Mouse (Mus musculus): ENCODE measurements at regions not wholly inside any gene's neighbourhood (a gene's known extent, or its start where the extent isn't known, plus 50 kb on each side); places are given as distances from the start of the nearest gene placed in this dataset.

DNA sequence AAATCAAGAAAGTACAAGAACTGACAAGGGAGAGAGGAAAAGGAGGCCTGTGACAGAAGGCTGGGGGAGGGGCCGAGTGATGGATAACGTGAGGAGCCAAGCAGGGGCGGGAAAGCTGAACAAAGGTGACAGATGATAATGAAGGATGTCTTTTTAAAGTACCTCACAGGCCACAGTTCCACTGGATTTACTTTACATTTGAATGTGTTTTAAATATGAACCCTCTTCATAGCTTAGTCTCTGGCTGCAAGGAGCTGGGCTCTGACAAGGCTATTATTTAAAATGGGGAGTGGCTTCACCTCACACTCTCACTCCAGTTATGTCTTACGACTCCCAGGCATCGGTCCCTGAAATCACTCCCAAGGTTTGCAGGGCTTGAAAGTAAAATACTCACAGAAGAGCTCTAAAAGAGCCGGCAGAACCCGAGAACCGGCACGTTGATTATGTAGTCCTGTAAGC, 190.6 kb upstream of the Dnajc24 start:
- Histone ChIP-seq H3K4me3 (peak overlapping the region; percentile 29), H3K9ac (no peak overlapping the region), H3K4me1 (peaks cover 2% of the 10 kb centered on the region; the same call in 1 of the 2 replicates), H3K36me3 (no peaks in the 10 kb centered on the region), H3K27me3 (no peaks in the 10 kb centered on the region), H3K4me2 (peak overlapping the region; percentile 56), H3K27ac (no peak overlapping the region), H3K9me3 (no peaks in the 10 kb centered on the region)
- no peak for ATAC-seq (ENCODE audit: insufficient number of reproducible peaks, low FRiP score, low TSS enrichment, low read depth)
- 3% methylated on average over 9 of the region's 9 CpGs for WGBS

DNA sequence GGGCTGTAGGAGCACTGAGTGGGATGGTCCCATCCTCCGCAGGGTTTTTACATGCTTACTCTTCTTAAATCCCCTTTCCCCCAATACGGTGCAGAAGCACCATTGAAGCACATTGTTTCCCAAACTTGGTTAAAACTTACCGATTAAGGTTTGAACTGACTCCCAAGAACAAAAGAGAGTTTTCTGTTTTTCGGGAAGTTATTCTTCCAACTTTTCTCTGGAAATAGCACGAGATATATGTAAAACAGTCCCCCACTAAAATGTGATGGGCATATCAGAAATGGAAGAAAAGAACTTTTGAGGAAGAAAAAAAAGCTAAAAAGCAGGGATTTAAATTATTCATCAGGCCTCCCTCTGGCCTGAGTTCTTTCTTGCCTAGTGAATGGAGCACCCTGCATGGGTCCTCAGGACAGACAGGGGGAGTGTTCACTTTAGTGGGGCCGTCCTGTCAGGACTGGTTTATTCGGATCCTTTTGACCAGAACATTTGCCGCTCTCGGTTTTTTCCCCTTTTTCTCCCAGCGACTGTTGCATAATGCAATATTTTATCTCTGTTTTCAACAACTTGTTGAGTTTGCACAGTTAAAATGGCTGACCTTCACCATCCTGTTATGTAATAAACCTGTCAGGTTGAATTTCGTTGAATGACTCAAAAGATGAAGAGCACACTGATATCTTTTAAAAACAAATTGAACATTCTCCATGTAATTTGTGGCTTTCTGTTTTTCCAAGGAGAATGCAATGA, 187.4 kb upstream of the Dnajc24 start:
- no peaks in the 10 kb centered on the region for H3K36me3 ChIP-seq
- no peaks in the 10 kb centered on the region for H3K27me3 ChIP-seq
- no peak overlapping the region for H3K4me2 ChIP-seq
- no peak for ATAC-seq (ENCODE audit: insufficient number of reproducible peaks, low FRiP score, low TSS enrichment, low read depth)
- peaks cover 2% of the 10 kb centered on the region; the same call in 1 of the 2 replicates for H3K4me1 ChIP-seq
- no peak overlapping the region for H3K9ac ChIP-seq
- H3K27ac ChIP-seq: no peak overlapping the region
- H3K9me3 ChIP-seq: no peaks in the 10 kb centered on the region
- WGBS: 53% methylated on average over 11 of the region's 11 CpGs
- no peak overlapping the region for H3K4me3 ChIP-seq

DNA sequence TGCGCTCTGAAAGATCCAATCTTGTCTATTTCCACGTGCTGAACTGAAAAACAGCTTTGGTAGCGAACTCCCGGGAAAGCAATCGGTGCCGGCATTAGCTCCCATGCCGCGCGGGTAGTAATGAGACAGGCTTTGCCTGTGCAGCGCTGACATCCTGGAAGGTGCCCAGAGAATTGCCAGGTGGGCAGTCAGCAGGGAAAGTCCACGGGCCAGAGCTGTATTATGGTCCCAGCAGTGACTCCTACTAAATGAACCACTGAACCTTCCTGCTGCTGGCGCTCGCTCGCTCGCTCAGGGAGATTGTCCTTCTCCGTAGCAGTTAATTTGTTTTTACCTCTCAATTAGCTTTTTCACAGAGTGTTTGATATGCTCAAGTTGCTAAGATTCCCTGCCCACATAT, 180.3 kb upstream of the Dnajc24 start:
- Histone ChIP-seq H3K27me3 (no peaks in the 10 kb centered on the region), H3K27ac (no peak overlapping the region), H3K4me3 (no peak overlapping the region), H3K4me1 (no peaks in the 10 kb centered on the region), H3K9ac (no peak overlapping the region), H3K4me2 (no peak overlapping the region), H3K36me3 (no peaks in the 10 kb centered on the region), H3K9me3 (no peaks in the 10 kb centered on the region)
- 63% methylated on average over 16 of the region's 16 CpGs for WGBS
- no peak for ATAC-seq (ENCODE audit: insufficient number of reproducible peaks, low FRiP score, low TSS enrichment, low read depth)

DNA sequence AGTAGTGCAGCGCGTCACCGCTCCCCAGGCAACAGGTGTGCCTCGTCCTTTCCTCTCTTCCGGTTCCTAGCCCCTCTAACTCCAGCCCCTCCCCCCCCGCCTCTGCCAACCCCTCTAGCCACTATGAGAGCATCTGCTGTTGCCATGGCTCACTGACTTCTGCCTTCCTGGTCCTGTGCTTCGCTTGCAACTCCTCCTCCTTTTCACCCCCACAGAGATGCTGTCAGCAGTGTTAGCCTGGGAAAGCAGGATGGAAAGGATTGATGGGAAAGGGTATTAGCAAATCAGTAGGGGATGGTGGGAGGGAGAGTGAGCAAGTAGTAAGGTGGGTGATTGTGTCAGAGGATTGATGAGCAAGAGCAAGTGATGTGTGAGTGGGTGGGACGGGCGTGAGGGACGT, 178.7 kb upstream of the Dnajc24 start:
- Histone ChIP-seq H3K4me1 (no peaks in the 10 kb centered on the region), H3K4me3 (no peak overlapping the region), H3K27ac (no peak overlapping the region), H3K27me3 (no peaks in the 10 kb centered on the region), H3K9me3 (no peaks in the 10 kb centered on the region), H3K36me3 (no peaks in the 10 kb centered on the region), H3K9ac (no peak overlapping the region), H3K4me2 (no peak overlapping the region)
- 5% methylated on average over 9 of the region's 10 CpGs for WGBS
- no peak for ATAC-seq (ENCODE audit: insufficient number of reproducible peaks, low FRiP score, low TSS enrichment, low read depth)

DNA sequence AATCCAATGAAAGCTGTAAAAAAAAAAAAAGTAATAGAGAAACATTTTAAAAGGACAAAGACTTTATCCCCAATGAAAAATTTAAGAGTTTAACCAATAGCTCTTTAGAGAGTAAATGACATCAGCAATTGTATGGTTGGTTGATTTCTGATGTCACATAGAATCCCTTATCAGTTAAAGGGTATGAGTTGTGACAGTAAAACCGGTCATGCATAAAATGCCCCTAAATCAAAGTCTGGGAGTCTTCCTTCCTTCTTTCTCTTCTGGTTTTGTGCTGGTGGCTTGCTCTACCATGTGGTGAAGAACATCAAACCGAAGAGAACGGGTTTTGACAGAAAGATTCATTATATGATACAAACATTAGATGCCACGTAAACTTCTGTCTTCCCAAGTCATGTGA, 159.3 kb upstream of the Dnajc24 start:
- Histone ChIP-seq H3K9ac (no peak overlapping the region), H3K27me3 (no peaks in the 10 kb centered on the region), H3K9me3 (no peaks in the 10 kb centered on the region), H3K27ac (no peak overlapping the region), H3K4me3 (no peak overlapping the region), H3K36me3 (no peaks in the 10 kb centered on the region), H3K4me2 (no peak overlapping the region), H3K4me1 (no peaks in the 10 kb centered on the region)
- no peak for ATAC-seq (ENCODE audit: insufficient number of reproducible peaks, low FRiP score, low TSS enrichment, low read depth)
- WGBS: 78% methylated on average over 4 of the region's 4 CpGs

DNA sequence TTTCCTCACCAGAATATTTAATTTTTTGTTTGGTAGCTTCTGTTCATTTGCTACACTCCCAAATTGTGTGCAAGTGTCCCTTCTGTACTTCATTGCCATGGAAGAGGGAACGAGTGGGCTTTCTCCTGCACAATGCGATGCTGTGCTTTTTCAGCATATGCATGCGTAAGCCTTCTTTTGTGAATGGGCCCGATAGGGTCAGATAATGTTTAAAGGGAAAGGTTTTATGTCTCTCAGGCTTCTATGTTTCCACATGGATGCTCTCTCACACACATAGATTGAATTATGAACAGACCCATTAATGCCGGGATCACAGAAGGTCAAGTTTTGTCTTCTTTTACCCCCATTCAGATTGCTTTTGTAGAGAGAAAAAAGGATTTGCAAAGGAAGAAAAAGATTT, 158.5 kb upstream of the Dnajc24 start:
- 84% methylated on average over 5 of the region's 5 CpGs for WGBS
- H3K27ac ChIP-seq: no peak overlapping the region
- H3K9me3 ChIP-seq: no peaks in the 10 kb centered on the region

DNA sequence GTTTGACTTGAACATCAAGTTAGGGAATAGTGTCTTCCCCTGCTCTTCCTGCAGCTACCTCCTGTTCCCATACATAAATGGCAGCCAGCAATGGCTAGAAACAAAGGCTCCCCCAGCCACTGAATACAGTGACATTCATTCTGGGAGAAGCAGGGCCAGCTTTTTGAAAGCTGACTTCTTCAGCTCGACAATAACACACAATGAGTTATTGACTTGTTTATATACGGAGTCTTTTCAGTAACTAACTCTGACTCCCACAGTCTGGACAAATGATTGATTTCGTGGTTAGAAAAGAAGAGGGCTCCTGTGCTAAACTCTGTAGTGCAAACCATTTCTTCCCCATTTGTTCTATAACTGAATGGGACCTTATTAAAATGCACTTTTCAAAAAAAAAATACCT, 146.4 kb upstream of the Dnajc24 start:
- Histone ChIP-seq H3K4me1 (no peaks in the 10 kb centered on the region), H3K27me3 (no peaks in the 10 kb centered on the region), H3K4me2 (no peak overlapping the region), H3K9ac (no peak overlapping the region), H3K27ac (no peak overlapping the region), H3K9me3 (no peaks in the 10 kb centered on the region), H3K36me3 (no peaks in the 10 kb centered on the region), H3K4me3 (no peak overlapping the region)
- ATAC-seq (ENCODE audit: insufficient number of reproducible peaks, low FRiP score, low TSS enrichment, low read depth): no peak
- WGBS: 61% methylated on average over 3 of the region's 3 CpGs

More for the DNA sequence above, 158.5 kb upstream of the Dnajc24 start:
- H3K4me2 ChIP-seq: no peak overlapping the region
- H3K4me3 ChIP-seq: no peak overlapping the region
- no peaks in the 10 kb centered on the region for H3K4me1 ChIP-seq
- ATAC-seq (ENCODE audit: insufficient number of reproducible peaks, low FRiP score, low TSS enrichment, low read depth): no peak
- H3K9ac ChIP-seq: no peak overlapping the region
- H3K27me3 ChIP-seq: no peaks in the 10 kb centered on the region
- H3K36me3 ChIP-seq: no peaks in the 10 kb centered on the region

DNA sequence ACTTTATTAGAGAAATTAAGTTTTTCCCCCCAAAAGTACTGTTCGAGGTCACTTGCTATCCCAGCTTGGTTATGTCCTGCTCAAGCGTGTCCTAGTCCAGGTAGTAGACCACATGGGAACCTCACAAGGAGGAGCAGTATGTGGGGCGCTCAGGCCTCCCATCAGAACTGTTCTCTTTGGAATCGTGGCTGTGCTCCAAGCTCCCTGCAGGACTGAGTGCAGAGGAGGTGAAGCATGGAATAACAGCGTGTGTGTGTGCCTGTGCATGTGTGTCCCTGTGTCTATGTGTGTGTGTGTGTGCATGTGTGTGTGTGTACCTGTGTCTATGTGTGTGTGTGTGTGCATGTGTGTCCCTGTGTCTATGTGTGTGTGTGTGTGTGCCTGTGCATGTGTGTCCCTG, 137.6 kb upstream of the Dnajc24 start:
- Histone ChIP-seq H3K4me3 (no peak overlapping the region), H3K9ac (no peak overlapping the region), H3K4me2 (no peak overlapping the region), H3K27me3 (no peaks in the 10 kb centered on the region), H3K36me3 (no peaks in the 10 kb centered on the region), H3K27ac (no peak overlapping the region), H3K4me1 (no peaks in the 10 kb centered on the region), H3K9me3 (no peaks in the 10 kb centered on the region)
- 75% methylated on average over 5 of the region's 5 CpGs for WGBS
- ATAC-seq (ENCODE audit: insufficient number of reproducible peaks, low FRiP score, low TSS enrichment, low read depth): no peak

DNA sequence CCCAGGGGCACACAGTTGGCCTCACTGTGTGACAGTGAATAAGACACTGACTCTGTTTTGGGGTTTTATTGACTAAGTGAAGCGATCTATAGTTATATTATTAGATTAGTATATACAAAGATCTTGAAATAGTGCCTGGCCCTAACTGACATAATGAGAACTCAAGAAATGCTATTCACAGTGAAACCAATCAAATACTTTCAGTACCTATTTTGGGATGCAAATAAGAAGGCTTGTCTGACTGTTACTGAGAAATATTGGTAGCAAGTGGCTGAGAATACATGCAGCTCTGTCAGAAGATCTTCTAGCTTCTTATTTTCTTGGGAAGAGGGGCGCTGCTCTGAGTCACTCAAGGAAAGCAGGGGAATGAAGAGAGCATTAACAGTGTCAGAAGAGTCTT, 97.7 kb upstream of the Dnajc24 start:
- no peak overlapping the region for H3K4me3 ChIP-seq
- no peaks in the 10 kb centered on the region for H3K9me3 ChIP-seq
- no peak overlapping the region for H3K4me2 ChIP-seq
- no peaks in the 10 kb centered on the region for H3K27me3 ChIP-seq
- H3K4me1 ChIP-seq: no peaks in the 10 kb centered on the region
- H3K9ac ChIP-seq: no peak overlapping the region
- ATAC-seq (ENCODE audit: insufficient number of reproducible peaks, low FRiP score, low TSS enrichment, low read depth): no peak
- WGBS: 90% methylated on average over 2 of the region's 2 CpGs
- H3K27ac ChIP-seq: no peak overlapping the region
- H3K36me3 ChIP-seq: no peaks in the 10 kb centered on the region

DNA sequence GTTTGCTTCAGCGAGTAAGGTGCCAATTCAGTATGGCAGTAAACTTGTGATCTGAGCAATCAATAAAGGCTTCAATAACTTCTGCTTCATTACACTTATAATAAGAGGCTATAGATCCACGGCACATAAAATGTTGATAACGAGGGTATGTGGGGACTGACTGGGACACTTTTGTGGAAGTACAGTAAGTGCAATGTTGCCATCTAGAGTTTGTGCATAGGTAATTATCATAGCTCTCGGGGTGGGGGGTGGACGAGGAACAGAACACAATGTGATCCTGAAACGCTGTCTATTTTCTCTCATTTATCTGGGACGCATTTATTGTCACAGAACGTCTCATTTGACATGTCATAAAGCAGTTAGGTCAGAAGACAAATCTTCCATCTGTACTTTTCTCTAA, 82.8 kb upstream of the Dnajc24 start:
- no peaks in the 10 kb centered on the region for H3K4me1 ChIP-seq
- no peak for ATAC-seq (ENCODE audit: insufficient number of reproducible peaks, low FRiP score, low TSS enrichment, low read depth)
- H3K27me3 ChIP-seq: no peaks in the 10 kb centered on the region
- H3K9ac ChIP-seq: no peak overlapping the region
- H3K9me3 ChIP-seq: no peaks in the 10 kb centered on the region
- 44% methylated on average over 8 of the region's 8 CpGs for WGBS
- H3K36me3 ChIP-seq: no peaks in the 10 kb centered on the region
- H3K27ac ChIP-seq: no peak overlapping the region
- no peak overlapping the region for H3K4me3 ChIP-seq
- no peak overlapping the region for H3K4me2 ChIP-seq

DNA sequence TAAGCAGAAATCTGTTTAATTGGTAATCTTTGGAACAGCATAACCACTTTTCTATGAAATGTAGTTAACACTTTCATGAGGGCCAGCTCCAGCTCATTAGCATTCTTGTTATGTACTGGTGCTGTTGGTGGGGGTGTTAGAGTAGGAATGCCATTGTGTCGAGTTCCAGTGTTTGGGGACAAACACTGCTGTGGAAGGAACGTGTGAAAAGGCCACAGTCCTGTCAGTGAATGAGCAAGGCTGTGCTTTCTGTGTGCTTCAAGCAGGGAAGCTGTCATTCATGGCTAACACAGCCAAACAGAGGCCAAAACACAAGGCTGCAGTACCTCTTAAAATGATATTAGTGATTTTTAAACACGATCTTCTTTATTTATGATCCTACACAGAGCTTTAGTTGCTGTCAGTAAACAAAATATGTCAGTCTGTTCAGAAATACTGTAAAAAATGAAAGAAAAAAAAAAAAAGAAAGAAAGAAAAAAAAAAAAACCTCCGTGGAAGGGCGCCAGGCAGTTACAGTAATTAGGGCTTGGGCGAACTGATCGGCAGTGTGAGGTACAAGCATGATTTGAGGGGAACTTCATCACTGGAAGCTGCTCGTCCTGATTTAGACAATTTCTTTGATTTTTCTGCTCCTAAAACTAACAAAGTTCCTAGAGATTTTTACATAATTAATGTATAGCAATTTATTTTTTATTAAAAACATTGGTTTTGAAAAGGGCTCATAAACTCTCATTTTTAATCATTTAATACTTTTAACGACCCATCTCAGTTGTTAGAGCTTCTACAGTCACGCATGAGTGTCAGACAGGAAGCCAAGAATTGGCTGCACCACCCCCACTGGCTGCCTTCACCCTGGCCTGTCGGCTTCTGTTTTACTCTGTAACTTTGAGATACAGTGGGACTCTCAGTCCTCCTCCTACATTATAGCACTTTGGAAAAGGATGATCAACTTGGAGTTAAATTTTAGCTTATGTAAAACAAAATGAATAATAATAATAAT, 80.8 kb upstream of the Dnajc24 start:
- 19% methylated on average over 11 of the region's 11 CpGs for WGBS
- H3K9me3 ChIP-seq: no peaks in the 10 kb centered on the region
- H3K9ac ChIP-seq: no peak overlapping the region
- H3K36me3 ChIP-seq: no peaks in the 10 kb centered on the region
- no peak for ATAC-seq (ENCODE audit: insufficient number of reproducible peaks, low FRiP score, low TSS enrichment, low read depth)
- H3K4me3 ChIP-seq: no peak overlapping the region
- no peaks in the 10 kb centered on the region for H3K4me1 ChIP-seq
- H3K27me3 ChIP-seq: no peaks in the 10 kb centered on the region
- no peak overlapping the region for H3K4me2 ChIP-seq
- H3K27ac ChIP-seq: no peak overlapping the region

DNA sequence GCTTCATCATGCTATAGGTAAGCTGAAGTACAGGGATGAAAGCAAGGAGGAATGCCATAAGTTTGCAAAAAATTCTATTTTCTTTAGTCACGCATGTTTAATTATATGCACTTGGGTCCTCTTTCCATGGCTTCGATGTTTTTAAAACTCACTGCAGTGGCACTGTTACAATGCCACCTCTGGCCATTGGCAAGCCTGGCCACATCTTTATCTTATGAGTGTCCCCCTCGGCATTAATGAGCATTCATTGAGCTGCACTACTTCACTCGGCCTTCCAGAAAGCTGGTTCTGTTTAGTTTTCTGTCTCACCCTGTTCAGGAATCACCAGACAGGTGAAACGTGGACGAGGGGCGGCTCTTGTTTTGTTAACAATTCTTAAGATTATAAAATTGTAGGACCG, 79.7 kb upstream of the Dnajc24 start:
- H3K4me1 ChIP-seq: no peaks in the 10 kb centered on the region
- no peaks in the 10 kb centered on the region for H3K9me3 ChIP-seq
- 34% methylated on average over 8 of the region's 8 CpGs for WGBS
- no peaks in the 10 kb centered on the region for H3K36me3 ChIP-seq
- H3K9ac ChIP-seq: no peak overlapping the region
- H3K27me3 ChIP-seq: no peaks in the 10 kb centered on the region
- no peak overlapping the region for H3K27ac ChIP-seq
- H3K4me2 ChIP-seq: no peak overlapping the region
- H3K4me3 ChIP-seq: no peak overlapping the region
- no peak for ATAC-seq (ENCODE audit: insufficient number of reproducible peaks, low FRiP score, low TSS enrichment, low read depth)
